Mouse (Mus musculus): ENCODE measurements around the gene Gm35315.
A peak's percentile ranks its signal among the peaks of the same experiment; 100 is the strongest.
"Not testable (repeated sequence)": the region's sequence is repeated elsewhere in the genome, so short reads cannot be mapped to it uniquely, and the experiment has no call there.

The Gm35315 gene

DNA sequence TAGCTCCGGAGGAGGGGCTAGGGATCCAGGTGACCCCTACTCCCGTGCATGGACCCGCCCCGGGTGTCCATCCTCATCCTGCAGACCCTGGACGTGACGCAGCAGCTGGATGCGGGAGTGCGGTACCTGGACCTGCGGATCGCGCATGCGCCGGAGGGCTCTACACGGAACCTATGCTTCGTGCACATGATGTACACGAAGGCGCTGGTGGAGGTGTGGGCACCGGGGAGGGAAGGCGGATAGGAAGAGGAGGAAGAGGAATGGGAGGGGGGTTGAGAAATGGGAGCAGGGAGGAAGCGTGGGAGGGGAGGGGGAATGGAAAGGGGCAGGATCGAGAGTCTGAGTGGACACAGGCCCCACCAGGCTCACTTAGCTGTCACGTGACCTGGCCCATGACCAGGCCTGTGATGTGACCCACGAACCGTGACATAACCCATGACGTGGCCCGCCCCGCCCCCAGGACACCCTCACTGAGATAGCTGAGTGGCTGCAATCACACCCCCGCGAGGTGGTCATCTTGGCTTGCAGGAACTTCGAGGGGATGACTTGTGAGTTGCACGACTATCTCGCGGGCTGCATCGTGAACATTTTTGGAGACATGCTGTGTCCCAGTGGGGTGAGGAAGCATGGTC lies 7.6 kb upstream of the Gm35315 start:
- DNase-seq (ENCODE audit: low read depth): no peak

DNA sequence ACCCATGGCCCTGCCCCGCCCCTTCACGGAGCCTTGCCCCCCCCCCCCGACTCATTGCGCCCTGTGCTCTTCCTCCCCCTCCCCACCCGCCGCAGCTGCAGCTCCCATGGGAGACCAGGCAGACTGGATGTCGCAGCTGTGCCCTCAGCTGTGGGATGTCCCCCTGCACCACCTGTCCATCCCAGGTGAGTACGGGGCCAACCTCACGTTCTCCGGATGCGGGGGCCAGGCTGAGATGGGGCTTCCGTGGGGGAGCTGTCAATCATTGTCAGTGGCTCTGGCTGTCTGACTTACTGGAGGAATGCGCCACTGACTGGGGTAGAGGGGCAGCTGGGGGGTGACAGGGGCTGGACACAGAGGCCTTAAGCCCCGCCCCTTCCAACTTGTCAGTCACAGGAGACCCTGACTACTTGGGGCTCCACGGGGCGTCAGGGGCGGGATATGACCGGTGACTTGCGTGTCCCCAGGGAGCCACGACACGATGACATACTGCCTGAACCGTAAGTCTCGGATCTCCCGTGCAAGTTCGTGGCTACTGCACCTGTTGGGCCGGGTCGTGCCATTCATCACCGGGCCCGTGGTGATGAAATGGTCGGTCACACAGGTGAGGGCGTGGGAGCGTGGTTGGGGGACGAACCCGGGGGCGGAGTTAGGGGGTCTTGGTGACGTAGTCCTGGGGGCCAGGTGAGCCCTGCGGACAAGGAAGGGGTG lies 6.9 kb upstream of the Gm35315 start:
- no peak for DNase-seq (ENCODE audit: low read depth)

DNA sequence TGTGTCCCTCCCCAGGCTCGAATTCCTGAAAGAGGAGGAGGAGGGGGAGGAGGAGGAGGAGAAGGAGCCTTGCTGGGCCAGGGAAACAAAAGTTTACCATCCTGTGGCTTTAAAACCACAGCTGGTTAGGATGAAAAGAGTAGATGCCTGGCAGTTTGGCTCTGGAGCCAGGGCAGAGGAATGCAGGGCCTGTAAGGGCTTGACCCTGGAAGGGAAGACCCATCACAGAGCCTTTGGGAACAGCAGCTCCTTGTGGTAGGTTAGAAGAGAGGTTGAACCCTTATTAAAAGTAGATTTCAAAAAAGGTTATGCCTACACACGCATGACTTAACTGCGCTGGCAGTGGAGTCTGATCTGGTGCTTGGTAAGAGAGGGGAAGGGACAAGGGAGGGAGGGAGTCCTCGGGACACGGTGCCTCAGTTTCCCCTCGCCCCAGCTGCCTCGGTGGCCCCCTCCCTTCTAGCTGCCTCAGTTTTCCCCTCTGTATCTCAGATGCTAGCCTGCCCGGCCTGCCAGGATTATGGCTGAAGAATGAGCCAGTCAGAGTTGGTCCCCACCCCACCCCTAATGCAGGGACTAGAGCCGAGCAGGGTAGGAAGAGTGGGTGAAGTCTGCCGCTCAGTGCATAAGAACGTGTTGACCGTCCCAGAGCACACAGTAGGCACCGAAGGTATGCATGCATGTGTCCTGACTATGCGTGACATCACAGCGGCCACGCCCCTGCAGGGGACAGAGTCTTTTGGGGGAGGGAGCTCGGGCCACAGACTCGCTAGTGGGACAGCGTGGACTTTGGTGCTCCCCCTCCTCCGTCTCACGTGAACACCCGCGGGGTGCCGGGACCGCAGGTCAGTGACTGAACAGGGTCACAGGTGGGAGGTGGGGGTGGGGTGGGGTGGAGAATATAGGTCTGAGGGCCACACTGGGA lies 5.7 kb upstream of the Gm35315 start, which contains the start of gene Plcxd1:
Gene Plcxd1 (plus strand): TSS at position 314 of the 925 bp plus-strand sequence.
- DNase-seq (ENCODE audit: low read depth): peak; percentile 36

DNA sequence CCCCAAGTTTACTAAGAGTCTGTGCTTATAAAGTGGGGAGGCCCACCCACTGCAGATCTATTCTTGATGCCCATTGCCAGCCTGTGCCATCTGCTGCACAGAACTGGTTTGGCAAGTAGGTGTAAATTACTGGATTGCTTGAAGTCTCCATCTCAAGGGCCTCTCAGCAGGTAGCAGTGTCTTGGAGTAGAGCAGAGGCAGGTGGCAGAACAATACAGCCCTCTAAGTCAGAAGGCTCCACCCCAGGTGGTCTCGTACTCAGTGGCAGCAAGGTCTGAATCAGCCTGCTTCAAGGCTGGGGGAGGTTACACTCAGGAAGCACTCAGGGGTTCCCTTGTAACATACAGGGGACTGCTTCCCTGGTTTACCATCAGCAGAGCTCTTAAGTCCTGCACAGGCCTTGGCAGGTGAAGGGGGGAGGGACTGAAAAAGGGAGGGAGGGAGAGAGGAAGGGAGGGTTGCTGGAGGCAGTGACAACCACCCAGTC lies 4.8 kb upstream of the Gm35315 start:
- DNase-seq (ENCODE audit: low read depth): no peak

DNA sequence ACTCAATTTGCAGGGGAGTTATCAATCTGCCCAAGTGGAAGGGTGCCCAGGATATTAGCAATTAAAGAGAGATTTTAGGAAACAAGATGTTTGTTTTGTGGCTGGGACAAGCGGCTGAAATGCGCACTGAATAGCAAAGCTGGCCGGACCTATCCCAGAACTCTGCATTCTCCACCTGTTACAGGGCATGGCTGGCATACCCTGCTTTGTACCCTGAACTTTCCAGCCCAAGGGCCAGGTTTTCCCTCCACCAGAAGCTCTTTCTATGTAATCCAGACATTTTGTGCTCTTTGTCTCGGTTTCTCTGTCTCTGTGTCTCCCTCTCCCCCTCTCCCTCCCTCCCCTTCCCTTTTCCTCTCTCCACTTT lies 610 bp upstream of the Gm35315 start:
- DNase-seq (ENCODE audit: low read depth): no peak

DNA sequence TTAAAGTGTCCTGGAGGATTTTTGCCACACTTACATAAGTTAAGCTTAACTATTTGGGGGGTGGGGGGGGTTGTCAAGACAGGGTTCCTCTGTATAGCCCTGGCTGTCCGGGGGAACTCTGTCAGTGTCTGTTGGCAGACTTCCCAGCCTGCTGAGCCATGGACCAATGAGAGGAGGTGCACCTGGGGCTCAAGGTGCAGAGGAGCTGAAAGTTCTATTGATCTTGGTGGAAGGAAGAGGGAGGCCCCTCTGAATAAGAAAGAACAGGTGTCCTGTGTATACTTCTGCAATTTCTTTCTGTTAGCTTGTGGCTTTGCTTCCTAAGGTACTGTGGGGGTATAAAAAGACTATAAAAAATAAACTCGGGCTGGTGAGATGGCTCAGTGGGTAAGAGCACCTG lies 2.7 kb downstream of the Gm35315 start:
- DNase-seq (ENCODE audit: low read depth): no peak

DNA sequence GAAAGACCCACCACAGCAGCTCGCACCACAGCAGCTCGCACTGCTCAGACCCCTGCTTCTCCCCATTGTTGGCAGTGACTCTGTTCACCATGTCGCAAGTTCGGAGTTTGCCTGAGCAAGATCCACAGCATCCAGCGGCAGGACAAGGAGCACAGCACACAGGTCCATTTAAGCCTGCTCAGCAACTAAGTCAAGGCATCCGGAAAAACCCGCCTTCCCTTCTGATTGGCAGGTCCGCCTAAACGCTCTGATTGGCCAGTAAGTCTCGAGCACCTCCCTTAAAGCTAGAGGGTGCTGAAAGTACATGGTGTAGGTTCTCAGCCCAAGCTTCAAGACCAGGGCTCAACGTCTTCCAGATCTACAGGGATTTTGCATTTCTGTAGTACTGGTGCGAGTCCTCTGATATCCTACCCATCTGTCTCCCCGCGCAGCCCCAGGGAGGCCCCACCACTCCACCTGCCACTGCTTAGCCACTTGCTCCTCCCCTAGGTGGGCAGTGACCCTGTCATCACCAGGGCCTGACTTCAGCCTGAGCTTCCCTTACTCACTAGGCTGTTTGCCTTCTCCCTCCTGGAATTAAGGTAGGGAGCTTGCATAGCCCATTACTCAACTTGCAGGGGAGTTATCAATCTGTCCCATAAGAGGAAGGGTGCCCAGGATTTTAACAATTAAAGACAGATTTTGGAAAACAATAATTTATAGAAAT lies 7.9 kb downstream of the Gm35315 start:
- DNase-seq (ENCODE audit: low read depth): peak; percentile 28

DNA sequence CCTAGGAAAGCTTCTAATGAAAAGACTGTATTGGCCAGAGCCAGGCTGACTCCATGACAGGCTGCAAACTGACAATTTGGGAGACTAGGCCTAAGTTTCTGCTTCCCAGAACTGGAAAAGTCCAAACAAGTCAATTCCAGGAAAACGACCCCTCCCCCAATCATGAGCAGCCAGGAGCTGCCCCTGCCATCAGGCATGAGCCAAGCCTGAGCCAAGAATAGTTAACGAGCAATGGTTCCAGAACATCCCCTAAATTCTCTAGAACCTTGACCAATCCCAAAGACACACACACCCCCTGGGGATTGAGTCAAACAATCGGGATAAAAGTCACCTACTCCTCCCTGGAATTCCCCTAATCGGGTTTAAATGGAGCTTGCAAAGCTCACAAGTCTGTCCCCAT lies 11.3 kb downstream of the Gm35315 start:
- no peak for DNase-seq (ENCODE audit: low read depth)

DNA sequence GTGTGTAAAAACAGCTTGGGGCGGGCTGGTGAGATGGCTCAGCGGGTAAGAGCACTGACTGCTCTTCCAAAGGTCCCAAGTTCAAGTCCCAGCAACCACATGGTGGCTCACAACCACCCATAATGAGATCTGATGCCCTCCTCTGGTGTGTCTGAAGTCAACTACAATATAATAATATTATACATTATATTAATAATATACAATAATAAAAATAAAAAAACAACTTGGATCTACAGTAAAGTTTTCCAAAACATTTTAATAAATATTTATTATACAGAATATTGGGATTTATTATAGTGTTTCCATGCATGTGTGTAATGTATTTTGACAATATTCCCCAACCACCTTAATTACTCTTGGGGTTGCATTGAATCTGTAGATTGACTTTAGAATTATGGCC lies 21.8 kb downstream of the Gm35315 start, which contains the start of gene Gm17655:
Gene Gm17655 (minus strand): TSS at position 101 of the 400 bp plus-strand sequence.
- not testable (repeated sequence) for DNase-seq (ENCODE audit: low read depth)

DNA sequence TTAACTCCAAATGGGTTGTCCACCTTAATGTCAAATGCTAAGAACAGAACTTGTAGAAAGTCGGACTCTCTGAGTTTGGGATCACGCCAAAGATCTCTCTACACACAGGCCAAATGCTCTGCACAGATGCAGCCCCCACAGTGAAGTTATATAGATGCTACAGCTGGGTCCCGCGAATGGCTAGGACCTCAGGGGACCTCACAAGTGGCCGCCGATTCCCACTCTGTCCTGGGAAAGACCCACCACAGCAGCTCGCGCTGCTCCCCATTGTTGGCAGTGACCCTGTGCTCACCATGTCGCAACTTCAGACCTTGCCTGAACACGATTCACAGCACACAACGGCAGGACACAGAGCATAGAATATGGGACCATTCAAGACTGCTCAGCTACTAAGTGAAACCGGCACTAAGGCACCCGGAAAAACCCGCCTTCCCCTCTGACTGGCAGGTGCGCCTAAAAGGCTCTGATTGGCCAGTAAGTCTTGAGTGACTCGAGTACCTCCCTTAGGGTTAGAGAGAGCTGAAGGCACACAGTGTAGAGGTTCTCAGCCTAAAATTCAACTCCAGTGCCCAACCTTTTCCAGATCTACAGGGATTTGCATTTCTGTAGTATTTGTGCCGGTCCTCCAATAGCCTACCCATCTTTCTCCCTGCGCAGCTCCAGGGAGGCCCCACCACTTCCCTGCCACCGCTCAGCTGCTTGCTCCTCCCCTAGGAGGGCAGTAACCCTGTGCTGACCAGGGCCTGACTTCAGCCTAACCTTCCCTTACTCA lies 36.4 kb downstream of the Gm35315 start:
- DNase-seq (ENCODE audit: low read depth): peak; percentile 94

All from 416B (cell line).